Mouse (Mus musculus) spleen, adult 12 weeks (tissue): ENCODE data around the gene Cnr2.

Experiments
- DNase-seq: peaks from one replicate; pipeline ENCODE4 v3.0.0; 2022; ENCODE audit warnings: low spot score

Gene Cnr2

DNA sequence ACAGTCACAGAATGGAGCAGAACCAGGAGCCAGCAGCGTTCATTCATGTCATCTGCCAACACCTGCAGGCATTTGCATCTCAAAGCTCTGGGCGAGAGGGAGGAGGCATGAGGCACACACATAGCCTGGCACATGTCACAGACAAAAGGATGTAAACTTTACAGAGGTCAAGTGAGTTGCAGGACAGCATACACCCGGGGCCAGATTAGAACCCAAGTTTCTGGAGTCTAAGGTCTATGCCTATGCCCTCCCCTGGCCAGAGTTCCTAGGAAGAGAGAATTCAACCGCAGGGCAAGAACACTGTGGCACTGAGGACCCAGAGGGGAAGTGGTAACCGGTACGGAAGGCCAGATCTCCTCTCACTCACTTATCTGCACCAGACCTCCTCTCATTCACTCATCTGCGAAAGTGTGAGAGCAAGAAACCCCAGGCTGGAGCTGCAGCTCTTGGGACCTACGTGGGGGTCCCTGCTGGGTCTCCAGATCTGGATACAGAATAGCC lies at the start of gene Cnr2:
Gene Cnr2 (plus strand): TSS at position 324 of the 501 bp plus-strand sequence.
- DNase-seq = peak; percentile 33

DNA sequence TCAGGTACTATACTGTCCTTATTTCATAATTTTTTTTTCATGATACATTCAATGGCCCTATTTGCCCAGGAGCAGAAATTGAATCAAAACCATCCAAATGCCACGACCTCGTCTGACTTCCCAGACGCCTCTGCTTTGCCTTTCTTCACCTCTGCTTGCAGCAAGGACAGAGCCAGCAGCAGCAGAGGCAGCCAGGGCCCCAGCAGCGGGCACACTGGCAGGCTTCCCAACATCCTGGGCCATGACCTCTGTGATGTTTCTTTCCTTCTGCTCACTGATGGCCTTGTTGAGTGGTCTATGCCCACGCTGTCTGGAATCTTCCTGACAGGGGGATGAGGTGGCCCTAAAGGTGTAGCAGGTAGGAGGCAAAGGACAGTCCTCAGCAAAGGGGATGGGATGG lies 47.6 kb upstream of the Cnr2 start:
- DNase-seq = no peak

DNA sequence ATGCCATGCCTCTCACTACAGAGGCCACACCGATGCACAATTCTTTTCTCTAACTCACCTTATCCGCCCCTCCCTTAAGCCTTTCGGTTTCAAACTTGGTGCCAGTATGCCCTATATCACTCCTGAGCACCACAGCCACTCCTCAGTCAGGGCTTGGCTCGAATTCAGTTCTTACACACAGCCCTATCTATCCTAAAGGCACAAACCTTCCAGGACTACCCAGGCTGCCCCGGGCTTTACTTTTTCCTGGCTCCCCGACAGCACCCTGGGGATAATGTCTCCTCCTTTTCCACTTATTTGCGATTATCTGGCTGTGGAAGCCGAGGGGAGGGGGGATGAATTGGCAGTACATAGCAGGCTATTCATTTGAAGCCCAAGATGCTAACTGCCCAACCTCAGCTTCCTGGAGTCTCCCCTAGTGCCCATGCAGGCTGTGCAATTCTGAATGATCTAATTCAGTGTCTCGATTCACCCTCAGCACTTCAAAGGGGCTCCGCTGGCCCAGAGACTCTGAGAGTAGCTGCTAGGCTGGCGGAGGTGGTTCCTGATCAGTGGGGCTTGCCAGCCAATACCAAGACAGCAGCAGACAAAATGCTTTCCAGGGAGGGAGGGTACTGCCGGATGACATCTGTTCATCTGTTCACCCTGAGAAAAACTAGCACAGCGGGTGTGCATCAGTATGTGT lies 44.6 kb upstream of the Cnr2 start:
- no peak for DNase-seq

DNA sequence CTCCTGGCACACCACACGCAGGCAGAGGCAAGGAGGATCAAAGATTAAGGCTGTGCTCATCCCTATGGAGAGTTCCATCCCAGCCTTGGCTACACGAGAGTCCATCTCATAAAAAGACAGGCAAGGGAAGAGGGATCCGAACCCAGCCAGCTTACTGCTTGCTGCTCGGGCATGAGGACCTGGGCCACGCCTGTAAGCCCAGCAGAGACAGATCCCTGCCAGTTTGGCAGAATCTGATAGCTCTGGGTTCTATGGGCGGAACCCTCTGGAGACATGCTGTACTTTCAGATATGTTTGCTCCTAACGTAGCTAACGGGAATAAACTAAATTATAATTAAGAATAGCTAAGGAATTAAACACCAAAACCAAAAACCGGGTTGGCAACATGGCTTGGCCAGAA lies 43.3 kb upstream of the Cnr2 start:
- no peak for DNase-seq

DNA sequence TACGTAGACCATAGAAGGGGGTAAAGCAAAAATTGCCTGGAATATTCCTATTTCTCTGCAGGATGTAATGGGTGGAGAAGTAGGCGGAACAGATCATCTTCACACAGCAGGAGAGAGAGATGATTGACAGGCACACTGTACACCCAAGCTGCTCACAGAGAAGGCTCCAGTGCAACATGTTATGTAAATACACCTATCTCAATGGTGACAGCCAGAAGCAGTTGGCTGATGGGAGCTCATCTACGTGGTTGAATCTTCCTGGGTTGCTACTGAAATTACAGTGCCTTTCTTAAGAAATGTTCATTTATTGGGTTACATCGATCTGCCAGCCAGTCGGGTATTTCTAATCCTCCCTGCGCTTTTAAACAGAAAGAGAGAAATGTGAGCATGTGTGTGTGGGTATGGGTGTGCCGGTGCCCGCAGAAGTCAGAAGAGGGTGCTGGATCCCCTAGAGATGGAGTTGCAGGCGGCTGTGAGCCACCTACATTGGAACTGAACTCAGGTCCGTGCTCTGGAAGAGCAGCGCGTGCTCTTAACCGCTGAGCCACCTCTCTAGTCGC lies 41.1 kb upstream of the Cnr2 start:
- DNase-seq = no peak

DNA sequence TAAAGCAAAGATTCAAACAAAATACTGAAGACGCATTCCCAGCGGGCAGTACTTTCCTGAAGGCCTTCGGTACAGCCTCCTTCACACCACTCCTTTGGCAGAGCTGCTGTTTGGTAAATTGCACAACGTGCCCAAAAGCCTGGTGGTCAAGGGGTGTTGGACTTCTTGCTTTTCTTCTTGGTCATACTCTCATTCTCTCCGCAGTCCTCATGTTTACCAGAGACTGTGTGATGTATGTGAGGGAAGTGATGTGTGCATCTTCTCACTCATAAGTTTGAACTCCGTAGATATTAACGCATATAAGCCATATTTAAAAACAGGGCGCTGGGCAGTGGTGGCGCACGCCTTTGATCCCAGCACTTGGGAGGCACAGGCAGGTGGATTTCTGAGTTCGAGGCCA lies 40.6 kb upstream of the Cnr2 start:
- no peak for DNase-seq

DNA sequence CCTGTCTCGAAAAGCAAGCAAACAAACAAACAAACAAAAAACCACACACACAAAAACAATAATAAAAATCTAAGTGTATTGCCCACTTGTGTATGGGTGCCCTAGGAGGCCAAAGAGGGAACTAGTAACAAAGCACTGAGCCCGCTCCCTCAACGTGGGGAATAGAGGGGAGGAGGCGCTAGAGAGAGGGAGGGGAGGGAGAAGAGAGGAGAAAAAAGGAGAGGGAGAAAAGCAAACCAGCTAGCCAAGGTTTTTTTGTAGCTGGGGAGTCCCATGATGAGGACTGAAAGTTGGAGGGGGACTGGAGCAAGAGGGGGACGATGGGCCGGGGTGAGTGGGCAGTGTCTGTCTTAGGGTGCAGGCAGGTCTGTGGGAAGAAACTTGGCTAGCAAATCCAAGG lies 40.1 kb upstream of the Cnr2 start:
- DNase-seq = no peak

DNA sequence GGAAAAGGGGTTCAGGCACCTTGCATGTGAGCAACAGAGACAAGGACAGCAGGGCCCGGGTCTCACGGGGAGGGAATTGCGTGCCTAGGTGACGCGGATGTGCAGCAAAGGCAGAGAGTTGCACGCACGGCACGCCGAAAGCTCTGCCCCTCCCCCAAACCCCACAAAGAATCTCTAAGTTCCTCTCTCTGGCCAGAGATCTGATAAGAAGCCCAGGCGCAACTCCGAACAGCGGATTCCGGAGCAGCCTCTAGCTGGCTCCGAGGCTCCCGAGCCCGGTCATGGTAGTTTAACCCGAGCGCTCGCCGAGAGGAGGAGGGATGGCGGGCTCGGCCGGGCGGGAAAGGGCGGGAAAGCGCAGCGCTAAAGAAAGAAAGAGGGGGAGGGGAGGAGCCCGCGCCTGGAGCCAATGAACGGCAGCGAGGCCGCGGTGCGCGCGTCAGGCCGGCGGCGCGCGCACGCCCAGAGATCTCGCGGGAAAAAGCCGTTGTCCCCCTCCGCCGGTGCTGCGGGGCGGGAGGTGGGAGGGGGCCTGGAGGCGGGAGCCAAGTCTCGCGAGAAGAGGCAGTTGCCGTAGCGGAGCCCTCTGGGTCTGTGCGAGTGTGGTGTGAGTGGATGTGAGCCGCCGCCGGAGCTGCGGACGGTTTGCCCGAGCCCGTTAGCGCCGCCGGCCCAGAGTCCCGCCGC lies 39.5 kb upstream of the Cnr2 start, which contains the start of gene Srsf10:
Gene Srsf10 (plus strand): TSS at position 212 of the 687 bp plus-strand sequence.
- peak; percentile 91 for DNase-seq

DNA sequence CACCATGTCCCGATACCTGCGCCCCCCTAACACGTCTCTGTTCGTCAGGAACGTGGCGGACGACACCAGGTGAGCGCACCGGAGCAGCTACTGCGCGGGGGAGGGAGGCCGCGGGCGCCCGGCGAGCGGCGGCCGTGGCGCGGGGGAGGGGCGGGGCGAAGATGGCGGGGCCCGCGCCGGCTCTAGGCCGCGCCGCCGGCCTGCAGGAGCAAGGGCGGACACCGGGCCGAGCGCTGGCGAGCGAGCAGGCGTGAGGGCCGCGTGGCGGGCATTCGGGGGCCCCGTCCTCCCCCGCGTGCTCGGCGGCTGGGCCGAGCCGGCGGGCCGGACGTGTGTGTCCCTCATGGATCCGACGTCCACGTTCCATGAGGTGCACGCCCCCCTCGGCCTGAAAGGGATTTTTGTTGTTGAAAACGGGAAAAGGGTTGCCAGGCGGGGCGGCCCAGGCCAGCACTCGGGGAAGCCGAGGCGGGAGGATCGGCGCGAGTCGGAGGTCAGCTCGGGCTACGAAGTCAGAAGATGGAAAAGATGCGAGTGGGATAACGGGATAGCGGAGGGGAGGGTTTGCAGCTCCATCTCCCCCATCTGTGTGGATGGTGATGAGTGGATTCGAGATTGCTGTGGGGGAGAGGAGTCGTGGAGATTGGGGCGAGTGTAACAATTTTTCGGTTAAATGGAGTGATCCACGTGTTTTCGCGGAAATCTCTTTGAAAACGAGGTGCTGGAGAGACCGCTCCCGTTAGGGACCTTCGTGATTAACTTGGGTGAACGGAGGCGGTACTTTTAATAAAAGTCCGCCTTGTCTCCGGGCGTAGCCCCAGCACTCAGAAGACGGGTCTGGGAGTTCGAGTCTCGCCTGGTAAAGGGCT lies 38.7 kb upstream of the Cnr2 start:
- peak; percentile 23 for DNase-seq

DNA sequence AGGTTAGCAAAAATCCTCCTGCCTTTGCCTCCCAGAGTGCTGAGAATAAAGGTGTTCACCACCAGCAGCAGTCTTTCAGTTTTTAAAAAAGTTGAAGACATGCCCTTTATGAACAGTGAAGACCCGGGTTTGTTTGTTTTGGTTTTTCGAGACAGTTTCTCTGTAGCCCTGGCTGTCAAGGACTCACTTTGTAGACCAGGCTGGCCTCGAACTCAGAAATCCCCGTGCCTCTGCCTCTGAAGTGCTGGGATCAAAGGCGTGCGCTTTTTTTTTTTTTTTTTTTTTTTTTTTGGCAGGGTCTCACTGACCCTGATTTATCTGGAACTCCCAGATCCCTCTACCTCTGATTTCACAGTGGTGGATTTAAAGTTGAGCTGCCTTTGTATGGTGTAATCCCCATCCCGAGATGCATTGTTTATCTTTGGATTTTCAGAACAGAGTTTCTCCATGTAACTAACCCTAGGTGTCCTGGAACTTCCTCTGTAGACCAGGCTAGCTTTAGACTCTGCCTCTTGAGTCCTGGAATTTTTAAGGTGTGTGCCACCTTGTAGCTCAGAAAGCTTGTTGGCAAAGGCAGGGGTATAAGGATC lies 37.5 kb upstream of the Cnr2 start:
- no peak for DNase-seq

DNA sequence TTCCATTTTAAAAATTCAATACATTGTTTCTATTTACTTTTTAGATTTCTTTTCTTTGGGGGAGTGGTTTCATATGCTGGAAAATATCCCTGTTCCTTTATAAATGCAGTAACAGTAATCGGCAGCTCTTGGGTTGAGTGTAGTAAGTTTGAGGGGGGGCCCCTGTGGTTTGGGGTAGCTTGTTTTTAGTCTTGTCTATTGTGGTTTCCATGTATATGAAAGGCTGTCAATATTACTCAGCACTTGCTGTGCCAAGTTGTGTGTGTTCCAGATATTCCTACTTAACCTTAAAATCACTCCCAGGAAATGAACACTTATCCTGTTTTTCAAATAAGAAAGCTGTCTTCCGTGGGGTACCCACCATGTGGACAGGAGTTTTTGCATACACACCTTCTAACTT lies 26.2 kb upstream of the Cnr2 start:
- no peak for DNase-seq

DNA sequence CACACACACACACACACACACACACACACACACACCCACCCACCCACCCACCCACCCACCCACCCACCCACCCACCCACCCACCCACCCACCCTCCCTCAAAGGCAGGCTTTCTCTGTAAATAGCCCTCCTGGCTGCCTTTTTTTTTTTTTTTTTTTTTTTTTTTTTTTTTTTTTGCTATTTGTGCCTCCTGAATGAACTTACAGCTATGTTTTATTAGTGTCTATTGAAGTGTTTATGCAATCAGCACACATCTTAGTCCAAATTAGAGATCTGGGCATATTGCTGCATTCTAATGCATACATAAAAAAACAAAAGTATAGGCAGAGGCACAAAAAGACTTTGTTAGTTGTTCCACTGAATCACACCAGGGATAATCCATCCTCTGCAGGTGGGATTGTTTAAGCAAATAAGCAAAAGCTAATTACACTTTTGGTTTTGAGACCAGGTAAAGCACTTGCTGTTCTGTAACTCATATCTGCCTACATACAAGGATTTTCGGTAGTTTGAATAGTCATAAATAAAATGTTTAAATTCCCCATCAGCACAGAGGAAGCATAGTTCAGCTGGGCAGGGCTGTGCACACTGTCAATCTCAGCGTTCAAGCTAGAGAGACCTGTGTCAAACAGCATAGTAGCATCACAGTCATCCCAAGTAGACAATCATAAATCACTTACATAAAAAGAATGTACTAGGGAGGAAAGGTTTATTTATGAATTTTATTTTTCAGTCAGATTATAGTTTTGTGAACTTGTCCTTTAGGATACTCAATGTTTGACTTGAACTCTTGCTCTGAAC lies 24.8 kb upstream of the Cnr2 start:
- no peak for DNase-seq

DNA sequence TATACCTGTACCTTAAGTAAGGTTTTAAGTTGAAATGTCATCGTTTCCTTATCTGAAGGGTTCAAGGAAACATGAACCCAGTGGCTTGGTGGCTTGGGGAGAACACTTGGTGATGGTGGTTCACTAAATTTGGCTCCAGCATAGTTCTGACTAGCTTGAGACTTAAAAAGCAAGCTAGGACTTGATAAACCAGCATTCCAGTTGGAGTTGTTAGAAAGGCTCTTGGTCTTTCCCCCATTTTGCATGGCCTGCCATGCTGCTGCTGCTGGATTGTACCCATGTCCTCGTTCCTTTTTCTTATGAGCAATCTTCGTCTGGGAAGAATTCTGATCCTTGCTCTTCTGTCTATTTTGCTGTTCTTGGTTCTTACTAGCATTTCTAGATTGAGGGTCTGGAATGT lies 23.2 kb upstream of the Cnr2 start:
- no peak for DNase-seq

DNA sequence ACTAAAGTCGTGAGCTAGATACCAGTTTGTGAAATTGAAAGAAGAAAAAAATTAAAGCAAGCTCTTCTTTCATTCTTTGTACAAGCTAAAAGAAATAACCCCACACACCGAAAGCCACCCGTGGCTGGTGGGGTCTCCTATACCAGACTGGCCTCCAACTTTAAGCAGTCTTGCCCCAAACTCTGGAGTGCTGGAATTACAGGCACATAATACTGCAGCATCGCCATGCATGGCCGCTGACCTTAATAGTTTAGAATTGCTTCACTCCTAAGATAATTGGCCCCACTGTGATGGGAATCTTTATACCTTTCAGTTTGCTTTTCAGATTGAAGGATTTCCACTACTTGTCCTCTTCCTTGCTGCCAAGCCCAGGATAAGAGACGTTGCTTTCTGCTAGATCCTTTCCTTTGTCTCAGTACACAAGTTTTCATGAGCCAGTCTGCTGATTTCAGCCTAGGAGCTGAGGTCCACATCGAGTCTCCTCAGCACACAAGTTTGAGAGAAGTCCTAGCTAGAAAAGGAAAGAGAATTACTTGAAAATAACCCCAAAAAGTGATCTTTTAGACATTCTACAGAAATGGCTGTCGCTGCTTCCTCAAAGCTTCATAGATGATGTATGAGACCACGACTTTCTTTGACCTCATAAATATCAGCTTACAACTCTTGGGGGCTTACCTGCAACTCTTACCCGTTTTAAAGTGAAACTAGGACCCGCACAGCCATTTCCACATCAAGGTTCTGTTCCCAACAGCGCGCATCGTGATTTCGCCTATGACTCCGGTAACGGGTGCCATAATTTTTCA lies 22.4 kb upstream of the Cnr2 start:
- DNase-seq = no peak

DNA sequence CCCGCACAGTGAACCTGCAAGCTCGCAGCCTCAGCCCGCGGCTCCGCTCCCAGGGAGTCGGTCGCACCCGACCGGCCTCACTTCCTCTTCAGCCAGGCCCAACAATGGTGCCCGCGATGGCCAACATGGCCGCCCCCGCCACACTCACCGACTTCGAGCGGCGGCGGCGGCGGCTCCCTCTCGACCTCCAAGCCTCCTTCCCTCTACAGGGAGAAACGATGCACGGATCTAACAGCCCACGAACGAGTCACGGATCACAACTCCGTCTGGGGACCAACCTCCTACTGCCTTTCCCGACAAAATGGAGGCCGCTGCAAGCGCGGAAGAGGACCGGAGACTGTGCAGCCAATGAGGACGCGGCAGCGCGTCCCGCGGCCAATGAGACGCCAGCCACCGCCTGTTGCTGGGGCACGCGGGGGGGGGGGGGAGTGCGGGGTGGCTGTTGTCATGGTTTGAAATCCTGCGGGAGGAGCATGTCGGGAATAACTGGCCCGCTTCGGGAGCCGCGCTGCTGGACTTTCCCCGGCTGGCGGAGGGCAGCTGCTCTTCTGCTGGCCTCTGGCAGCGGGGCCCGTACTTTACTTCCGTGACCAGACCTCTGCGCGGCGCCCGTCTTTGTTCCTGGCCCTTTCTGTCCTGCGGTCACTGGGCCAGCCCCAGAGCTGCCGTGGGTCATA lies 21.5 kb upstream of the Cnr2 start, which contains the start of gene Pnrc2:
Gene Pnrc2 (minus strand): TSS at position 325 of the 677 bp plus-strand sequence.
- peak; percentile 83 for DNase-seq

DNA sequence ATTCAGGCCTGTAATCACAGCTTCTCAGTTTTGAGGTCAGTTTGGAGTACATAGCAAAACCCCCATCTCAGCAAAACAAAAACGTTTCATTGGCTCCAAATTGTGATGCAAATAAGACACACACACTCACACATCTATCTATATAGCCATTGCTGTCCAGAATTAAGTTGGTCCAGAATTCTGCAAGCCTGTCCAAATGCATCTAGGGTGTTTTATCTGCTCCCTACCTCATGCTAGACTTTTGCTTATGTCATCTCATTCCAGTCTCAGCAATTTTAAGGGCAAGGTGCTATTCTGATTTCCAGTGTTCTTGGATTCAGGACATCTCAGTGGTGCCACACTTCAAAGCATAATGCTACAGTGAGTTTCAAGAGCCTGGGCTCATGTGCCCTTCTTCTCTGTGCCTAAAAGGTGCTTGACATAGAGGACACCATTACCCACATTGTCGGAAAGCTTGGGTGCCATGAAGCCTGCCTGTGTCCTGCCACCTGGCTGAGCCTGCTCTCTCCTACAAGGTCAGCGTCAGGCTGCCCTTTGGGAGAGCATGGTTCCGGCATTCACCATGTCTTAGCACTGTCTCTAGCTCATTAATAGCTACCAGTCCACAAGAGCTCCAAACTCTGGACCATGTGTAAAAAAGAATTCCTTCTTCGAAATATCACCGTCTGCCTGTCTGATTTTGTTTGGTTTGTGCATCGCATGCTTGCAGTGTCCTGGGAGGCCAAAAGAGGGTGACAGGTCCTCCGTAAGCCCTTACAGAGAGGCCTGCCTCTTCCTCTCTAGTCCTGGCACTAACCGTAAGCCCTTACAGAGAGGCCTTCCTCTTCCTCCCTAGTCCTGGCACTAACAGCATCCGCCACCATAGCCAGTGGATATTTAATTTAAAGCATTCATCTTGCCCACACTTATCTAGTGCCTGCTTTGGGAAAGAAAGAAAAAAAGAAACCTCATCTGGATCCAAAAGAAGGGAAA lies 20.3 kb upstream of the Cnr2 start:
- no peak for DNase-seq

DNA sequence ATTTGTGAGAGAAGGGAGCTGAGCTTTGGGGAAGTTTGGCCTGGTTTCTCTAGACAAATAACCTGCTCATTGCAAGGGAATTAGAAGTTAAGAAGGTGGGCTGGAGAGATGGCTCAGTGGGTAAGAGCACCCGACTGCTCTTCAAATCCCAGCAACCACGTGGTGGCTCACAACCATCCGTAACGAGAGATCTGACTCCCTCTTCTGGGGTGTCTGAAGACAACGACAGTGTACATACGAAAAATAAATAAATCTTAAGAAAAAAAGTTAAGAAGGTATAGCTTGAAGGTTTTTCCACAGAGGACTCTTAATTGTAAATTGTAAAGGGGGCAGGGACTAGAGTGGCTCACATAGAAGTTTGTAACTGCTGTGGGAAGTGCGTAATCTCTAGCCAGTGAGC lies 19.6 kb upstream of the Cnr2 start:
- DNase-seq = no peak

DNA sequence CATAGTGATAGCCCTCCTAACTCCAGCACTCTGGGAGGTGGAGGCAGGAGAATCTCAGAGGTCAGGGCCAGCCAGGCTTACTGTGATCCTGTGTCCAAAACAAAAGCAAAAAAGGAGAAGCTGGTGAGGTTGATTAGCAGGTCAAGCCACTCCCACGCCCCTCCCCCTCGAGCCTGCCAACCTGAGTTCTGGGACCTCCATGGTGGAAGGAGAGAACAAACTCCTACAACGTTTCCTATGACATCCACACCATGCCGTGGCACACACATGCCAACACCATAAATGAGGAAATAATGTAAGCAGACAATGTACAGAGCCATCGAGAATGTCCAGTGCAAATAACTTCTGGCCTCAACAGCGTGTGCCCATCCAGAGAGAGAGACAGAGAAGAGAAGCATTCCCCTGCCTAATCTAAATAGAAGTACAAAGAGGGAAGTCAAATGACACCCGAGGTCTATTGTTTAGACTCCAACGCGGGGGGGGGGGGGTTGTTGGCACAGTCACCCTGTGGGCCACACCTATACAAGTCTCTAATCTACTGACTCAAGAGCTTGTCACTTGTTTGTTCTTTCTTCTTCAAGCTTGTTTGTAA lies 19.1 kb upstream of the Cnr2 start:
- DNase-seq = peak; percentile 55
